Mouse (Mus musculus): ENCODE measurements around the gene Jund.

The Jund gene

GRCm38 (mm10) chr8:70745691-70746220 lies 47.0 kb downstream of the Jund start:
- H3K4me3 ChIP-seq (replicated peaks; ENCODE audit: low read length), result no peak overlapping the region
- H3K4me1 ChIP-seq (replicated peaks; ENCODE audit: low read depth, low read length), result peaks cover 78% of the 10 kb centered on the region
- no peak for TF ChIP-seq POU5F1 (IDR thresholded peaks at IDR 0.05; ENCODE audit: borderline replicate concordance, low read length)
- TF ChIP-seq CTCF (conservative IDR thresholded peaks at IDR 0.05; ENCODE audit: low read length), result no peak
- TF ChIP-seq NANOG (IDR thresholded peaks at IDR 0.05; ENCODE audit: borderline replicate concordance, low read length), result no peak
- no peaks in the 10 kb centered on the region for H3K9me3 ChIP-seq (ENCODE audit: low read length)
- H3K27me3 ChIP-seq (ENCODE audit: insufficient read depth, low read length), result peaks cover 90% of the 10 kb centered on the region
- H3K36me3 ChIP-seq (ENCODE audit: insufficient read depth, low read length), result no peaks in the 10 kb centered on the region

- H3K4me1 ChIP-seq (replicated peaks; ENCODE audit: low read depth, low read length), result peaks cover 76% of the 10 kb centered on the region
- no peak for TF ChIP-seq CTCF (conservative IDR thresholded peaks at IDR 0.05; ENCODE audit: low read length)
- TF ChIP-seq POU5F1 (IDR thresholded peaks at IDR 0.05; ENCODE audit: borderline replicate concordance, low read length), result no peak
- TF ChIP-seq NANOG (IDR thresholded peaks at IDR 0.05; ENCODE audit: borderline replicate concordance, low read length), result no peak
- H3K36me3 ChIP-seq (ENCODE audit: insufficient read depth, low read length), result no peaks in the 10 kb centered on the region
These were observed 47.9 kb downstream of the Jund start for GRCm38 (mm10) chr8:70746676-70747075.

GRCm38 (mm10) chr8:70747211-70747890 lies 48.6 kb downstream of the Jund start:
- no peaks in the 10 kb centered on the region for H3K36me3 ChIP-seq (ENCODE audit: insufficient read depth, low read length)
- TF ChIP-seq CTCF (conservative IDR thresholded peaks at IDR 0.05; ENCODE audit: low read length), result no peak
- TF ChIP-seq POU5F1 (IDR thresholded peaks at IDR 0.05; ENCODE audit: borderline replicate concordance, low read length), result no peak
- no peak for TF ChIP-seq NANOG (IDR thresholded peaks at IDR 0.05; ENCODE audit: borderline replicate concordance, low read length)
- peaks cover 76% of the 10 kb centered on the region for H3K27me3 ChIP-seq (ENCODE audit: insufficient read depth, low read length)

More at GRCm38 (mm10) chr8:70746676-70747075, 47.9 kb downstream of the Jund start:
- H3K27me3 ChIP-seq (ENCODE audit: insufficient read depth, low read length), result peaks cover 83% of the 10 kb centered on the region
- H3K9me3 ChIP-seq (ENCODE audit: low read length), result no peaks in the 10 kb centered on the region
- no peak overlapping the region for H3K4me3 ChIP-seq (replicated peaks; ENCODE audit: low read length)

GRCm38 (mm10) chr8:70748246-70749096 lies 49.7 kb downstream of the Jund start:
- Histone ChIP-seq H3K4me1 (replicated peaks; ENCODE audit: low read depth, low read length) (peaks cover 73% of the 10 kb centered on the region), H3K27me3 (ENCODE audit: insufficient read depth, low read length) (peaks cover 65% of the 10 kb centered on the region), H3K36me3 (ENCODE audit: insufficient read depth, low read length) (no peaks in the 10 kb centered on the region), H3K9me3 (ENCODE audit: low read length) (no peaks in the 10 kb centered on the region), H3K4me3 (replicated peaks; ENCODE audit: low read length) (peak overlapping the region; percentile 50)
- TF ChIP-seq NANOG (IDR thresholded peaks at IDR 0.05; ENCODE audit: borderline replicate concordance, low read length) (no peak), CTCF (conservative IDR thresholded peaks at IDR 0.05; ENCODE audit: low read length) (no peak), POU5F1 (IDR thresholded peaks at IDR 0.05; ENCODE audit: borderline replicate concordance, low read length) (no peak)

More at GRCm38 (mm10) chr8:70747211-70747890, 48.6 kb downstream of the Jund start:
- Histone ChIP-seq H3K4me3 (replicated peaks; ENCODE audit: low read length) (peak overlapping the region; percentile 46), H3K9me3 (ENCODE audit: low read length) (no peaks in the 10 kb centered on the region), H3K4me1 (replicated peaks; ENCODE audit: low read depth, low read length) (peaks cover 73% of the 10 kb centered on the region)

GRCm38 (mm10) chr8:70749097-70749674 lies 50.4 kb downstream of the Jund start:
- H3K4me3 ChIP-seq (replicated peaks; ENCODE audit: low read length), result peak overlapping the region; percentile 50
- no peaks in the 10 kb centered on the region for H3K9me3 ChIP-seq (ENCODE audit: low read length)
- no peaks in the 10 kb centered on the region for H3K36me3 ChIP-seq (ENCODE audit: insufficient read depth, low read length)
- H3K27me3 ChIP-seq (ENCODE audit: insufficient read depth, low read length), result peaks cover 57% of the 10 kb centered on the region
- peaks cover 73% of the 10 kb centered on the region for H3K4me1 ChIP-seq (replicated peaks; ENCODE audit: low read depth, low read length)
- no peak for TF ChIP-seq POU5F1 (IDR thresholded peaks at IDR 0.05; ENCODE audit: borderline replicate concordance, low read length)
- TF ChIP-seq NANOG (IDR thresholded peaks at IDR 0.05; ENCODE audit: borderline replicate concordance, low read length), result no peak
- no peak for TF ChIP-seq CTCF (conservative IDR thresholded peaks at IDR 0.05; ENCODE audit: low read length)

All from E14TG2a.4 (cell line).